ENCODE assay signal across 12 mouse cellular contexts in the genomic region with DNA sequence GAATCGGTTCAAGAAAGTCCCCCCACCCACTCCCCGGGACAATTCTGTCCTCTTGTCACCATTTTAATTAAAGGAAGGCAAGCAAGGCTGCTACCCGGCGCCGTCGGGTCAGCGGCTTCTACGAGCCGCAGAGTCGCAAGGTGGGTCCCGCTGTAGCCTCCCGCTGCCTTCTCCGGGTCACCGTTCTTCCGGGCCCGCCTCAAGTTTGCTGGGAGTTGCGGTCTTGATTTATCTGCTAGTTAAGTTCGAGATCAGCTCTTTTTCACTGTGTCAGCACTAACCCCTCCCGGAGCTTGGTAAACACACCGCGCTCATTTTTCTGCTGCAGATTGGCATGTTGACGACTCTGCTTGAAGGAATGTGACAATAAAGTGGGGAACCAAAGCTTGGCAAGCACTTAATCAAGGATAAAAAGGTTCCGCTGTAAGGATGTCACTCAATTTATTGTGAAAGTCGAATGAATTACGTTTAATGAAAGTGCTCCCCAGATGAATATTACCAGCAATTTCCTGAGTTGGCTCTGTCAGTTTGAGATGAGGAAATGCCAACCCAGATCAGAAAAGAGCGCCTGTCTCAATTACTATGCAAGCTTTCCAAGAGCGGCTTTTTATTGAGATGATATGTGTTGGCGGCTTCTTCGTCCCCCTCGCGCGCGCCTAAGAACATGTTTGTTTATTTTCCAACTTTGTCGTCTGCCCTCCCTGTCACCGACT. TPM values are rescaled to one million over a fixed set of nuclear protein-coding genes. Genes with fewer than 3 reads are reported as not detected.
A peak's percentile ranks its signal among the peaks of the same experiment; 100 is the strongest.
DNase-seq lines count a peak whose midpoint lies in the region; ATAC-seq and TF ChIP-seq lines count a peak whose summit lies in the region.
"Had no signal": no experiment of that assay in that cellular context is flagged by ENCODE, and none has a peak within 500 bp of the region (broad histone marks: within the 10 kb centered on the region; RNA-seq: fewer than 3 reads in every experiment).

No protein-coding gene starts in this region.

- peak overlapping the region; percentile 56 for H3K4me2 ChIP-seq in forebrain, embryonic 12.5 days
- H3K4me2 ChIP-seq in limb, embryonic 11.5 days (ENCODE audit: low read depth, severe bottlenecking), result no peak overlapping the region

- H3K27ac ChIP-seq in left cerebral cortex, adult 2 months, result no peak overlapping the region
- no peak overlapping the region for H3K27ac ChIP-seq in forebrain, embryonic 12.5 days
- no peak overlapping the region for H3K27ac ChIP-seq in limb, embryonic 11.5 days (replicated peaks; ENCODE audit: low read depth, low read length)
- 0 out of 2 replicates have a peak overlapping the region, but pooled peaks have one; percentile 8 for H3K27ac ChIP-seq in olfactory bulb, adult 2 months (ENCODE audit: insufficient read depth, low read depth, low read length)
- H3K27ac ChIP-seq: kidney, postnatal 0 days had no signal

- H3K27me3 ChIP-seq in forebrain, embryonic 12.5 days, result peaks cover 75% of the 10 kb centered on the region
- peaks cover 71% of the 10 kb centered on the region for H3K27me3 ChIP-seq in limb, embryonic 11.5 days (ENCODE audit: control insufficient read depth, insufficient read depth, low read length)

- DNase-seq in left cerebral cortex, adult 2 months (ENCODE audit: extremely low spot score in 1 of 2, low spot score in 2 of 2), result no peak
- DNase-seq in left cerebral cortex, postnatal 14 days (ENCODE audit: low spot score in 2 of 2), result no peak
- DNase-seq in limb, embryonic 11.5 days (ENCODE audit: low spot score), result peak; percentile 42
- DNase-seq in spleen, postnatal 36 days (ENCODE audit: low spot score in 2 of 2), result no peak
- DNase-seq in frontal cortex, adult 2 months (ENCODE audit: extremely low spot score in 1 of 2, low spot score in 1 of 2), result no peak
- no peak for DNase-seq in urinary bladder, postnatal 10 days (ENCODE audit: low spot score)
- DNase-seq: heart, adult 18-20 months; thymus, postnatal 25 days had no signal

- H3K4me3 ChIP-seq in left cerebral cortex, adult 2 months, result peak overlapping the region; percentile 24; the same call in 1 of the 2 replicates
- H3K4me3 ChIP-seq in forebrain, embryonic 12.5 days (replicated peaks), result peak overlapping the region; percentile 31
- H3K4me3 ChIP-seq in limb, embryonic 11.5 days (ENCODE audit: low read depth, low read length), result no peak overlapping the region
- peak overlapping the region; percentile 38 for H3K4me3 ChIP-seq in olfactory bulb, adult 2 months (ENCODE audit: insufficient read depth, low read depth, low read length)

- ATAC-seq in forebrain, embryonic 12.5 days (ENCODE audit: low FRiP score), result peak; percentile 0; the same call in 1 of the 2 replicates
- no peak for ATAC-seq in limb, embryonic 11.5 days (ENCODE audit: insufficient number of reproducible peaks, low FRiP score, low TSS enrichment, low read depth)
- ATAC-seq: activated CD4-positive, CD25-positive, alpha-beta regulatory T cell, adult 4 months had no signal

- H3K4me1 ChIP-seq in forebrain, embryonic 12.5 days, result peaks cover 42% of the 10 kb centered on the region
- peaks cover 4% of the 10 kb centered on the region; the same call in 1 of the 2 replicates for H3K4me1 ChIP-seq in limb, embryonic 11.5 days (ENCODE audit: control insufficient read depth, insufficient read depth, low read length)
- H3K4me1 ChIP-seq in olfactory bulb, adult 2 months (ENCODE audit: control insufficient read depth, insufficient read depth, low read length), result peaks cover 13% of the 10 kb centered on the region

- WGBS in forebrain, embryonic 12.5 days, result under 1% methylated on average over 35 of the region's 35 CpGs
- WGBS in limb, embryonic 11.5 days, result 1% methylated on average over 35 of the region's 35 CpGs
- WGBS in olfactory bulb, adult 2 months, result 8% methylated on average over 35 of the region's 35 CpGs

- no peaks in the 10 kb centered on the region for H3K9me3 ChIP-seq in forebrain, embryonic 12.5 days
- H3K9me3 ChIP-seq in limb, embryonic 11.5 days (ENCODE audit: control insufficient read depth, low read length), result no peaks in the 10 kb centered on the region

- TF ChIP-seq POLR2A in olfactory bulb, adult 2 months (IDR thresholded peaks at IDR 0.05; ENCODE audit: insufficient read depth, low read depth, low read length), result no peak

- no peak for TF ChIP-seq CTCF in left cerebral cortex, adult 2 months (IDR thresholded peaks at IDR 0.05)
- TF ChIP-seq CTCF in olfactory bulb, adult 2 months (IDR thresholded peaks at IDR 0.05; ENCODE audit: insufficient read depth, low read depth, low read length), result no peak

- no peak overlapping the region for H3K9ac ChIP-seq in forebrain, embryonic 12.5 days
- H3K9ac ChIP-seq in limb, embryonic 11.5 days (ENCODE audit: low read length), result no peak overlapping the region

- H3K36me3 ChIP-seq in forebrain, embryonic 12.5 days (replicated peaks), result no peaks in the 10 kb centered on the region
- H3K36me3 ChIP-seq in limb, embryonic 11.5 days (ENCODE audit: control insufficient read depth, insufficient read depth, low read length), result no peaks in the 10 kb centered on the region

- intact Hi-C loops in left cerebral cortex, adult 2 months (cut with DNase I), result no loop called here
- intact Hi-C loops in left cerebral cortex, postnatal 14 days (cut with DNase I), result loop anchor here (10.0 kb wide), 1 partner anchor 279 kb away; no protein-coding TSS in a partner anchor

RNA-seq across cellular contexts. Expression of a gene that starts 7.7 kb away (rescaled TPM):
- total RNA-seq in left cerebral cortex, adult 2 months (2021), result 10 to 100 TPM; 41.0 to 44.1 TPM
- total RNA-seq in left cerebral cortex, postnatal 14 days (2021), result 10 to 100 TPM; 54.1 TPM
- polyA plus RNA-seq in forebrain, embryonic 12.5 days (2016; fragmentation: Nextera tagmentation; extraction: Ambion mirVana), result 12.8 TPM in 2 replicates
- polyA plus RNA-seq in limb, embryonic 11.5 days (2014; fragmentation: Nextera tagmentation; extraction: Ambion mirVana), result 0.12 and 0.13 TPM in 2 replicates
- not detected in 2 replicates for polyA plus RNA-seq in olfactory bulb, adult 2 months (2012; ENCODE audit: insufficient read depth, insufficient read length, low replicate concordance, missing spikeins)
- polyA plus RNA-seq in frontal cortex, adult 2 months (2012; rRNA removed), result 45.4 and 45.9 TPM in 2 replicates
- polyA plus RNA-seq: activated CD4-positive, CD25-positive, alpha-beta regulatory T cell, adult 4 months; kidney, postnatal 0 days had no signal

Comparison
In these comparisons a context has a peak if more than half of its experiments do, and no peak if none do; other contexts are left out.
1. RNA of a gene that starts 7.7 kb away (polyA plus RNA-seq): 45.4 to 45.9 TPM in frontal cortex, adult 2 months, not detected in olfactory bulb, adult 2 months and 12.8 TPM in forebrain, embryonic 12.5 days; 0.12 to 0.13 TPM in limb, embryonic 11.5 days; every median in the first group is over 10 times any median in the second.